Mouse (Mus musculus) ES-Bruce4 (cell line): Measurements from ENCODE around the gene Kcnh6. TPM values are rescaled to one million over a fixed set of nuclear protein-coding genes. Genes with fewer than 3 reads are reported as not detected.

Source experiments
- H3K27ac ChIP-seq: 2 replicates; pipeline ENCODE4 v1.5.1; 2012; ENCODE audit warnings: low read length, inconsistent platforms; ENCODE audit not compliant: insufficient read depth
- H3K27me3 ChIP-seq: 2 replicates; pipeline ENCODE4 v1.6.1; 2012; ENCODE audit warnings: mild to moderate bottlenecking, low read length, inconsistent platforms; ENCODE audit not compliant: control insufficient read depth, poor library complexity, insufficient read depth, severe bottlenecking
- H3K36me3 ChIP-seq: 2 replicates; pipeline ENCODE4 v1.6.1; 2012; ENCODE audit warnings: inconsistent platforms, mild to moderate bottlenecking, low read length, moderate library complexity; ENCODE audit not compliant: control insufficient read depth, poor library complexity, insufficient read depth, severe bottlenecking
- H3K4me1 ChIP-seq: one replicate; pipeline ENCODE4 v1.8.1; 2011; ENCODE audit warnings: low read length; ENCODE audit not compliant: control insufficient read depth, insufficient read depth
- H3K4me3 ChIP-seq: 2 replicates; pipeline ENCODE4 v1.5.1; 2011; ENCODE audit warnings: low read depth, mild to moderate bottlenecking, low read length
- H3K9ac ChIP-seq: 2 replicates; pipeline ENCODE4 v1.6.1; 2012; ENCODE audit warnings: low read depth, mild to moderate bottlenecking, inconsistent platforms; ENCODE audit not compliant: poor library complexity, severe bottlenecking
- H3K9me3 ChIP-seq: replicated peaks from 2 replicates; pipeline ENCODE4 v1.6.1; 2012; ENCODE audit warnings: mild to moderate bottlenecking, low read length, inconsistent platforms; ENCODE audit not compliant: control insufficient read depth, poor library complexity, insufficient read depth, severe bottlenecking
- CTCF ChIP-seq: IDR thresholded peaks from one replicate; pipeline ENCODE4 v1.8.1; 2011; ENCODE audit warnings: low read depth, low read length
- EP300 ChIP-seq: IDR thresholded peaks from 2 replicates; pipeline ENCODE4 v1.6.1; 2011; ENCODE audit warnings: low read depth, low read length; ENCODE audit not compliant: insufficient read depth
- POLR2A ChIP-seq: IDR thresholded peaks from one replicate; pipeline ENCODE4 v1.8.1; 2011; ENCODE audit warnings: low read length; ENCODE audit not compliant: insufficient read depth
- polyA plus RNA-seq: library from polyadenylated mRNA; stranded (reverse); fragments of >200 nt; gene quantifications from 2 replicates; pipeline ENCODE4 v1.2.4, GENCODE M21; 2011; ENCODE audit warnings: low read depth; ENCODE audit not compliant: missing spikeins, insufficient read depth, insufficient read length

Gene Kcnh6
- polyA plus RNA-seq, 1 experiment: 0.21 TPM

- TF ChIP-seq CTCF: no peak
- no peak for TF ChIP-seq POLR2A
- no peak for TF ChIP-seq EP300
- Histone ChIP-seq H3K36me3 (peaks cover 13% of the 10 kb centered on the region), H3K27ac (no peak overlapping the region)
Observed at GRCm38 (mm10) chr11:106046584-106046983, 38.7 kb downstream of the Kcnh6 start.

DNA sequence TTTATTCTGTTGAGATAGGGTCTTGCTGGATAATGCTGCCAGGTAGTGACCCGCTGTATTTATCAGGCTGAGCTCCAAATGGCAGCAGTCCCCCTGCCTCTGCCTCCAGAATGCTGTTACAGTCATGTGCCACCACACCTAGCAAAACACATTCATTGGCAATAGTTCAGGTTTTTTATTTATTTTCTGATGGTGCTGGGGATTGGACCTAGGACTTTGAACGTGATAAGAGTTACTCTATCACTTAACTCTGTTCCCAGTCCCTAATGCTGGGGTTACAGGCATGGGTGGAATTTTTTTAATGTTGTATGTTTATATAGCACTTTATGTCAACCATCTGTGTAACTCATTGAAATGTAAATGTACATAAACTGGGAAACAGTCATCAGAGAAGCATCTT is 46.0 kb downstream of the Kcnh6 start:
- Histone ChIP-seq H3K4me1 (no peaks in the 10 kb centered on the region), H3K9ac (no peak overlapping the region), H3K4me3 (no peak overlapping the region), H3K27me3 (no peaks in the 10 kb centered on the region), H3K27ac (no peak overlapping the region), H3K36me3 (peaks cover 42% of the 10 kb centered on the region), H3K9me3 (no peaks in the 10 kb centered on the region)
- no peak for TF ChIP-seq EP300
- TF ChIP-seq POLR2A: no peak
- no peak for TF ChIP-seq CTCF

More at GRCm38 (mm10) chr11:106046584-106046983, 38.7 kb downstream of the Kcnh6 start:
- Histone ChIP-seq H3K9ac (no peak overlapping the region), H3K4me3 (no peak overlapping the region), H3K27me3 (no peaks in the 10 kb centered on the region), H3K9me3 (no peaks in the 10 kb centered on the region), H3K4me1 (peaks cover 2% of the 10 kb centered on the region)

DNA sequence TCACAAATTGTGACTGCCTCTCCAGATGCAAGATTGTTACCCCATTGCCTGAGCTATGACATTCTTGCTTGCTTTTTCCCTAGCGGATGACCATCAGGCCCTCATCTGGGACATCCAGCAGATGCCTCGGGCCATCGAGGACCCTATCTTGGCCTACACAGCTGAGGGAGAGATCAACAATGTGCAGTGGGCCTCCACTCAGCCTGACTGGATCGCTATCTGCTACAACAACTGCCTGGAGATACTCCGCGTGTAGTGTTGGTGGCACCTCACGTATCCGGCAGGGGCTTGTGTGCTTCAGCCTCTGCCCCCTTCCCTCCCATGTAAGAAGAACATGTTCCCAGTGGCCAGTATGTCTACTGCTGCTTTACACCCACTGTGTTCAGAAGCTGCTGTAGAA is 46.7 kb downstream of the Kcnh6 start:
- no peaks in the 10 kb centered on the region for H3K27me3 ChIP-seq
- H3K36me3 ChIP-seq: peaks cover 47% of the 10 kb centered on the region
- H3K9ac ChIP-seq: no peak overlapping the region
- no peak overlapping the region for H3K27ac ChIP-seq
- TF ChIP-seq CTCF (no peak), EP300 (no peak), POLR2A (no peak)
- H3K4me3 ChIP-seq: no peak overlapping the region
- no peaks in the 10 kb centered on the region for H3K9me3 ChIP-seq
- H3K4me1 ChIP-seq: no peaks in the 10 kb centered on the region

DNA sequence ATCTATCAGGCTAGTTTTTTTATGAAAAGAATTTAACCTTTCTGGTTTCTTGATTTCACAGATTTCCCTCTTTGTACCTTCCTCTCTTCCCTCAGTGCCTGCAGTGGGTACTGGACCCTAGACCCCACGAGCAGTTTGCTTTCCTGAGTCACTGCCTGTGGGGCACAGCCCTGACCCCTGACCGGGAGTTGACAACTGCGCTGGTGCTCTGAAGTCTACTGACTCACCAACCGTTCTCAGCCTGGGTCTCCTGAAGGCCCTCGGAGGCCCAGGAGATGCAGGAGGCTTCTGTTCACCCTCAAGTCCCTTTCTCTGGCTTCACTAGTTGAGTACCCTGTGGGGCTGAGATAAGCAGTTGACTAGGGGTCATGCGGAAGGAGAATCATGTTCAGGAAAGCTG is 47.4 kb downstream of the Kcnh6 start:
- Histone ChIP-seq H3K9me3 (no peaks in the 10 kb centered on the region), H3K36me3 (peaks cover 47% of the 10 kb centered on the region)

GRCm38 (mm10) chr11:106056819-106057491 is 49.0 kb downstream of the Kcnh6 start:
- peaks cover 39% of the 10 kb centered on the region for H3K36me3 ChIP-seq

More for the DNA sequence above, 47.4 kb downstream of the Kcnh6 start:
- Histone ChIP-seq H3K9ac (no peak overlapping the region), H3K27me3 (no peaks in the 10 kb centered on the region), H3K27ac (no peak overlapping the region), H3K4me1 (no peaks in the 10 kb centered on the region), H3K4me3 (no peak overlapping the region)
- TF ChIP-seq EP300 (no peak), CTCF (no peak), POLR2A (no peak)

GRCm38 (mm10) chr11:106058020-106058419 is 50.1 kb downstream of the Kcnh6 start:
- H3K4me3 ChIP-seq: no peak overlapping the region
- no peak overlapping the region for H3K27ac ChIP-seq
- no peaks in the 10 kb centered on the region for H3K27me3 ChIP-seq
- H3K36me3 ChIP-seq: peaks cover 30% of the 10 kb centered on the region
- TF ChIP-seq CTCF (no peak), POLR2A (no peak), EP300 (no peak)
- no peak overlapping the region for H3K9ac ChIP-seq
- H3K9me3 ChIP-seq: no peaks in the 10 kb centered on the region
- no peaks in the 10 kb centered on the region for H3K4me1 ChIP-seq

More at GRCm38 (mm10) chr11:106056819-106057491, 49.0 kb downstream of the Kcnh6 start:
- Histone ChIP-seq H3K27ac (no peak overlapping the region), H3K9ac (no peak overlapping the region), H3K4me3 (no peak overlapping the region), H3K4me1 (no peaks in the 10 kb centered on the region), H3K9me3 (no peaks in the 10 kb centered on the region), H3K27me3 (no peaks in the 10 kb centered on the region)
- TF ChIP-seq CTCF (no peak), POLR2A (no peak), EP300 (no peak)
